Mouse (Mus musculus) cerebral cortex, adult 2 months (tissue): ENCODE data around the gene Clec3a.

ENCODE experiments used
- WGBS: fragments of 180-500 bp; shearing (Covaris S2); methylation state at CpG from one replicate; pipeline ENCODE4 v1.1.7; 2018; 5-methylcytosine and 5-hydroxymethylcytosine counted together

Clec3a gene

GRCm38 (mm10) chr8:114455953-114456352, 38.1 kb downstream of the Clec3a start:
- 62% methylated on average over 15 of the region's 15 CpGs for WGBS

DNA sequence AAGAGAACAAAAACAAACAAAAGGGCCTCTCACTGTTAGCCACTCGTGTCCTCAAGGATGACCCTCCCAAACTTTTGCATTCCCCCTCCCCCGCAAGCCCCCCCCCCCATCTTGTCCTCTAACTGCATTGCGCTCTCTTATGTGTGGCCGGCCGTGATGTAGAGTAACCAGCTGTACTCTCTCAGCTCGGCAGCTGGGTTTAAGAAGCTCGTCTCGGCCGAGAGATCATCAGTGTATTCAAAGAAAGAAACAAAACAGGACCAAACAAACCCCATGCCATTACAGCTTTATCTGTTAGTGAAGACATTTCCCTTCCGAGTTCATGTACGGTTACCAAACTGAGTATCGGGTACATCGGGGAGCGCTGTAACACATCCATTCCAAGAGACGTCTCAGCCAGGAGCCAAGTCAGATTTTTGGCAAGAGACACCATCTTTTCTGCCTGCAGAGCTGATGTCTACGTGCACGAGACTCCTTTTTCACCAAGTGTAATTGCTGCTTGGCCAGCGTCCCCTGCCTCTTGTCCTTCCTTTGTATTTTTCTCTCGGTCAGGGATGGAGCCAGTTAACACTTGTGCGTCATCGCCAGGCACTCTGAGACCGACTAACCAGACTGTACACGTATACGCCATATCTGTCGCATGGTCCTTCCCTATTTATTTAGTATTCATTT, 40.4 kb downstream of the Clec3a start:
- WGBS = 57% methylated on average over 25 of the region's 25 CpGs

DNA sequence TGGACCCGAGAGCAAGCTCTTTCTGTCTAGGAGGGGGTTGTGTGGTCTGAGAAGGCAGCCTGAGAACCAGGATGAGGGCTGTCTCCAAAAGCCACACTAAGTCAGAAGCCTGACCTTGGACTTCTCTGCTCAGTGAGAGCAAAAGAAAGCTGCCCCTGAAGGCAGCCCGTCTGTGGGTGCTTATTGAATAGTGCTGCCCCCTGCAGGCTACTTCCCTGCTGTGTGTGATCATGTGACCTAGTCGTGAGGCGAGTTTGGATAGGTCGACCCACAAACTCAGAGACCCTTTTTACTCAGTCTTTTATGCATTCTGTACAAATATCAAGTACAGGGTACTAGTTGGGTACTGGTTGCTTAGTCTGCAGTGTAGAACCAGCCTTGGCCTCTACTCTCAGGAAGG, 42.7 kb downstream of the Clec3a start:
- WGBS = 80% methylated on average over 5 of the region's 5 CpGs

DNA sequence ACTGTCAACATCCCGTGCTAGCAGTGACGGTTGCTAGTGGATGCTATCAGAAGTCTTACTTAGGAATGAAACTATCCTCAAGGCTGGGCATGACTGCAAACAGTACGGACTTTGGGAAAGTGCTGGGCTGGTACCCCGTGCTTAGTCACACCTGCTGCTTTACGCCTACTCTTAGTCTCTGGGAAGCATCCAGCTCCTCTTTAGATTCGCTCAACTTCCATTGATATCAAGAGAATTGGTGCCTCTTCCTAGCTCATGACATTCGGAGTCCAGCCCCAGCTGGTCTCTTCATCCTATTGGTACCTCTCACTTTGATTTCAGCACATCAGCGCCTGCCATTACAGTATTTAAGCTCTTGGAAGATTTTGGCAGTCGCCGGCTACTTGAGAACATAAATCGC, 44.7 kb downstream of the Clec3a start:
- 60% methylated on average over 11 of the region's 11 CpGs for WGBS

- WGBS = 48% methylated on average over 10 of the region's 10 CpGs
Observed at GRCm38 (mm10) chr8:114463305-114463704, 45.4 kb downstream of the Clec3a start.

- WGBS = 83% methylated on average over 21 of the region's 21 CpGs
Observed at GRCm38 (mm10) chr8:114468526-114469207, 50.8 kb downstream of the Clec3a start.

DNA sequence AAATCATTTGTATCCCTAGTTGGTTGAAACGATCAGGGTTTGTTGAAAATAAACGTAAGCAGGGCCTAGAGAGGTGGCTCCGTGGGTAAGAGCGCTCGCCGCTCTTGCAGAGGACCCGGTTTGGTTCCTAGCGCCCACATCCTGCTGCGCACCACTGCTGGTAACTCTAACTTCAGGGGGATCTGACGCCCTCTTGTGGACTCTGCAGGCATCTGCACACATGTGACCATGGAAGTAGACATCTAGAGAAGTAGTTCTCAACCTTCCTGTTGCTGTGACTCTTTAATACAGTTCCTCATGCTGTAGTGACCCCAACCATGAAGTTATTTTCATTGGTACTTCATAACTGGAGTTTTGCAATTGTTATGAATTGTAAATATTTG, 51.3 kb downstream of the Clec3a start:
- 95% methylated on average over 10 of the region's 10 CpGs for WGBS

DNA sequence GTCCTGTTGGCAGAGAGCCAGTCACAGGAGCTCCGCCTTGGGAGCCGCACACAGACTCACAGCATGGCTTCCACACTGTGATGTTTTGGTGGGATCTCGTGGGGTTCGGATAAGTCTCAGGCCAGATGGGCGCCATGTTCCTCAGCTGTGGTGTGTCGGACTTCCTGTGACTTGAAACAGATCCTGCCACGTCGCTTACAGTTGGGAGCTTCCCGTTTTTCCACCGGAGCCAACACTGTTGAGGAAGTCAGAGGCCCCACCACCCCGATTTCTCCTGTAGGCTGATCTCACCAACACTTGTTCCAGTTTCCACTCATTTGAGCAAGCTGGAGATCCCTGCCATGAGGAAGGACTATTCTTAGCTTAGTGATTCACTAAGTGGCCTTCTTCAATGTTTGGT, 55.7 kb downstream of the Clec3a start:
- WGBS = 71% methylated on average over 11 of the region's 11 CpGs
